Mouse (Mus musculus): Measurements from ENCODE around the gene Flcn. TPM values are rescaled to one million over a fixed set of nuclear protein-coding genes. Genes with fewer than 3 reads are reported as not detected.
A peak's percentile ranks its signal among the peaks of the same experiment; 100 is the strongest.

Flcn gene
- total and polyA plus RNA-seq, 3 experiments, result 31.7 to 36.1 (median 35.1) TPM

- no peak for TF ChIP-seq ZKSCAN1 (IDR thresholded peaks at IDR 0.05; ENCODE audit: borderline replicate concordance, low read depth, low read length)
- TF ChIP-seq ZMIZ1 (IDR thresholded peaks at IDR 0.05; ENCODE audit: low read depth, low read length), result 0 out of 2 replicates have a peak, but pooled peaks have one; percentile 57
- no peak for TF ChIP-seq CHD1 (IDR thresholded peaks at IDR 0.05; ENCODE audit: low read depth, low read length)
- TF ChIP-seq MAZ (IDR thresholded peaks at IDR 0.05; ENCODE audit: low read depth, low read length), result no peak
- no peak for TF ChIP-seq MEF2A (IDR thresholded peaks at IDR 0.05; ENCODE audit: borderline replicate concordance, low read depth, low read length)
- peak; percentile 75 for TF ChIP-seq HCFC1 (IDR thresholded peaks at IDR 0.05; ENCODE audit: low read depth, low read length)
- no peak for TF ChIP-seq CHD2 (IDR thresholded peaks at IDR 0.05; ENCODE audit: low read length)
- no peak for TF ChIP-seq ZC3H11A (IDR thresholded peaks at IDR 0.05; ENCODE audit: low read depth, low read length)
- no peak for TF ChIP-seq PAX5 (IDR thresholded peaks at IDR 0.05; ENCODE audit: low read length)
Observed at GRCm38 (mm10) chr11:59847891-59848884, 38.4 kb upstream of the Flcn start (continued).

GRCm38 (mm10) chr11:59847131-59847530 lies 37.3 kb upstream of the Flcn start:
- H3K4me2 ChIP-seq (ENCODE audit: insufficient read depth, low read depth, poor library complexity, severe bottlenecking), result no peak overlapping the region
- no peak overlapping the region for H3K27ac ChIP-seq (ENCODE audit: insufficient read depth, low read depth)
- H3K36me3 ChIP-seq (replicated peaks in 1 of 2; ENCODE audit: control insufficient read depth in 1 of 2, insufficient read depth in 1 of 2, low read length in 1 of 2), result peaks cover 11 to 38% of the 10 kb centered on the region in 2 experiments
- H3K4me1 ChIP-seq (ENCODE audit: control insufficient read depth in 1 of 2, insufficient read depth in 2 of 2), result peaks cover 15 to 59% of the 10 kb centered on the region in 2 experiments
- H3K9me3 ChIP-seq (replicated peaks; ENCODE audit: low read length), result no peaks in the 10 kb centered on the region
- H3K4me3 ChIP-seq (replicated peaks in 1 of 3; ENCODE audit: low read depth in 2 of 3, low read length in 2 of 3, poor library complexity in 1 of 3), result peak overlapping the region in 2 of 3 experiments; percentile 69 to 76
- H3K9ac ChIP-seq (ENCODE audit: insufficient read depth, low read depth), result no peak overlapping the region
- in situ Hi-C loops (cut with MboI; ENCODE audit: low pct_ligation_motif_present, low pct_unique_long_range_greater_than_20kb, low sequenced_read_pairs), result no loop called here
- dilution Hi-C loops (cut with MboI; ENCODE audit: extremely low pct_ligation_motif_present, extremely low pct_unique_long_range_greater_than_20kb, low sequenced_read_pairs), result no loop called here
- H3K79me2 ChIP-seq (replicated peaks; ENCODE audit: control insufficient read depth, extremely low read depth, insufficient read depth, poor library complexity, severe bottlenecking), result peaks cover 14% of the 10 kb centered on the region
- no peaks in the 10 kb centered on the region for H3K27me3 ChIP-seq (replicated peaks)
- DNase-seq (ENCODE audit: extremely low read depth), result peak; percentile 94
- TF ChIP-seq MAFK (IDR thresholded peaks at IDR 0.05; ENCODE audit: insufficient replicate concordance, low read length) (0 out of 2 replicates have a peak, but pooled peaks have one; percentile 10), POLR2A (IDR thresholded peaks at IDR 0.05; ENCODE audit: low read depth, low read length) (peak; percentile 15; the same call in 1 of the 2 replicates), MYC (IDR thresholded peaks at IDR 0.05; ENCODE audit: low read depth, low read length) (peak; percentile 93), ZNF384 (IDR thresholded peaks at IDR 0.05; ENCODE audit: low read depth, low read length) (no peak), SMC3 (IDR thresholded peaks at IDR 0.05; ENCODE audit: low read depth, low read length) (peak; percentile 48; the same call in 1 of the 2 replicates), TCF12 (IDR thresholded peaks at IDR 0.05; ENCODE audit: low read depth, low read length) (0 out of 2 replicates have a peak, but pooled peaks have one; percentile 19), MAZ (IDR thresholded peaks at IDR 0.05; ENCODE audit: low read depth, low read length) (peak; percentile 69; the same call in 1 of the 2 replicates), CHD2 (IDR thresholded peaks at IDR 0.05; ENCODE audit: low read length) (no peak), CTCF (conservative IDR thresholded peaks at IDR 0.05 in 1 of 2, IDR thresholded peaks at IDR 0.05 in 1 of 2; ENCODE audit: low read depth in 2 of 2, low read length in 2 of 2) (peak; percentile 64 to 86), RCOR1 (conservative IDR thresholded peaks at IDR 0.05; ENCODE audit: low read depth, low read length) (no peak), UBTF (IDR thresholded peaks at IDR 0.05; ENCODE audit: low read depth, low read length) (no peak), JUND (conservative IDR thresholded peaks at IDR 0.05; ENCODE audit: low read depth, low read length) (no peak), MXI1 (IDR thresholded peaks at IDR 0.05; ENCODE audit: low read depth, low read length) (peak; percentile 48; the same call in 1 of the 2 replicates), ETS1 (conservative IDR thresholded peaks at IDR 0.05; ENCODE audit: low read depth, low read length) (no peak), USF2 (conservative IDR thresholded peaks at IDR 0.05; ENCODE audit: low read depth, low read length) (no peak), POLR2AphosphoS2 (IDR thresholded peaks at IDR 0.05; ENCODE audit: low read depth, low read length) (no peak), SIN3A (IDR thresholded peaks at IDR 0.05; ENCODE audit: low read length) (no peak; the same call in 1 of the 2 replicates), USF1 (IDR thresholded peaks at IDR 0.05; ENCODE audit: low read depth, low read length) (no peak), ELF1 (IDR thresholded peaks at IDR 0.05; ENCODE audit: low read depth, low read length) (0 out of 2 replicates have a peak, but pooled peaks have one; percentile 34), MEF2A (IDR thresholded peaks at IDR 0.05; ENCODE audit: borderline replicate concordance, low read depth, low read length) (no peak), IRF4 (IDR thresholded peaks at IDR 0.05; ENCODE audit: low read depth, low read length) (no peak), RAD21 (IDR thresholded peaks at IDR 0.05; ENCODE audit: low read depth, low read length) (peak; percentile 44), ZMIZ1 (IDR thresholded peaks at IDR 0.05; ENCODE audit: low read depth, low read length) (no peak), GABPA (IDR thresholded peaks at IDR 0.05; ENCODE audit: insufficient replicate concordance, low read depth, low read length) (no peak), KAT2A (IDR thresholded peaks at IDR 0.05; ENCODE audit: insufficient replicate concordance, low read length) (no peak), ZKSCAN1 (IDR thresholded peaks at IDR 0.05; ENCODE audit: borderline replicate concordance, low read depth, low read length) (no peak), BHLHE40 (IDR thresholded peaks at IDR 0.05; ENCODE audit: low read depth, low read length) (no peak), ZC3H11A (IDR thresholded peaks at IDR 0.05; ENCODE audit: low read depth, low read length) (no peak), HCFC1 (IDR thresholded peaks at IDR 0.05; ENCODE audit: low read depth, low read length) (no peak), EP300 (IDR thresholded peaks at IDR 0.05; ENCODE audit: low read length) (0 out of 2 replicates have a peak, but pooled peaks have one; percentile 24), TBP (conservative IDR thresholded peaks at IDR 0.05; ENCODE audit: low read depth, low read length) (no peak)
